Mouse (Mus musculus): ENCODE data around the gene Nrxn2. TPM values are rescaled to one million over a fixed set of nuclear protein-coding genes. Genes with fewer than 3 reads are reported as not detected.

The Nrxn2 gene
- polyA plus RNA-seq, 1 experiment from 2014 or later: 1.6 TPM

DNA sequence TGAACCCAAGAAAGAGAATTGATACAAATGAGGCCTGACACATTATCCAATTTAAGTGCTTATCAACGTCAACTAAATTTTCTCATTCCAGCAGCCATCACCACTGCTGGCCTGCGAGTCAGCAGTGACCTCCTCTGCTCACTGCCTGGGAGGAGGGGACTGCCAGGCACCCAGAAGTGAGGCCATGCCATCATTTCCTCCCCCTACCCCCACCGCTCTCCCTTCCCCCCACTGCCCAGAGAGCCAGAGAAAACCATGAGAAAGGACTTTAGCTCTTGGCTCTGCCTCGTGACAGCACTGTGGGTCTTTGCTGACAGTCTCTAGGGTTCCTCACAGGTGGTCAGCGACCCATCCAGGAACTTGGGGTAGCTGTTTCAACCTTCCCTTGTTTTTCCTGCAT lies 56.6 kb downstream of the Nrxn2 start:
- Histone ChIP-seq H3K9ac (ENCODE audit: low read depth, low read length) (no peak overlapping the region), H3K36me3 (ENCODE audit: control insufficient read depth, insufficient read depth, low read length) (no peaks in the 10 kb centered on the region), H3K4me2 (no peak overlapping the region), H3K4me3 (ENCODE audit: low read depth, low read length) (no peak overlapping the region), H3K9me3 (ENCODE audit: control insufficient read depth, low read length) (no peaks in the 10 kb centered on the region), H3K4me1 (replicated peaks; ENCODE audit: control insufficient read depth, insufficient read depth, low read length) (no peaks in the 10 kb centered on the region; the same call in 1 of the 2 replicates), H3K27ac (ENCODE audit: low read depth, low read length) (no peak overlapping the region; the same call in 1 of the 2 replicates), H3K27me3 (replicated peaks; ENCODE audit: control insufficient read depth, insufficient read depth, low read length) (no peaks in the 10 kb centered on the region)
- DNase-seq (ENCODE audit: low spot score) (no peak), ATAC-seq (replicated peaks; ENCODE audit: low FRiP score) (no peak)
- WGBS: 27% methylated on average over 5 of the region's 5 CpGs

DNA sequence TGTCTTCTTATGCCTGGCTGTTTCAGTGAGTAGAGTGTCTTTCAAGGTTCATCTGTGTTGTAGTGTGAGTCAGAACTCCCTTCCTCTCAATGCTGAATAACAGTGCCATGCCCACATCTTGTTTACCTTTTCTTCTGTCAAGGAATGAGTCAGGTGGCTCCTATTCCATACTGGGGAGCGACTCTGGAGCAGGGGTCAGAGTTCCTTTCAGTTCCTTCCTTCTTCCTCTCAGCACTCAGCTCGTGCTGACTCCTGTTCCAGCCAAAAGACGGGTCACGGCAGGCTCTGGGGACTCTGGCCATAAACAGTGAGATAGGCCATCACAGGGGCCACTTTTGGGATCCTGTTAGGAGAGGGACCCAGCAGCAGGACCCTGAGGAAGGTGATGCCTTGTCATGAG lies 58.5 kb downstream of the Nrxn2 start:
- 58% methylated on average over 4 of the region's 4 CpGs for WGBS
- H3K27me3 ChIP-seq (replicated peaks; ENCODE audit: control insufficient read depth, insufficient read depth, low read length): no peaks in the 10 kb centered on the region
- no peak overlapping the region for H3K4me2 ChIP-seq
- H3K9ac ChIP-seq (ENCODE audit: low read depth, low read length): no peak overlapping the region
- H3K4me3 ChIP-seq (ENCODE audit: low read depth, low read length): no peak overlapping the region
- no peaks in the 10 kb centered on the region for H3K36me3 ChIP-seq (ENCODE audit: control insufficient read depth, insufficient read depth, low read length)
- ATAC-seq (replicated peaks; ENCODE audit: low FRiP score): no peak
- DNase-seq (ENCODE audit: low spot score): no peak
- no peaks in the 10 kb centered on the region for H3K9me3 ChIP-seq (ENCODE audit: control insufficient read depth, low read length)
- no peak overlapping the region for H3K27ac ChIP-seq (ENCODE audit: low read depth, low read length)
- no peaks in the 10 kb centered on the region; the same call in 1 of the 2 replicates for H3K4me1 ChIP-seq (replicated peaks; ENCODE audit: control insufficient read depth, insufficient read depth, low read length)

GRCm38 (mm10) chr19:6478566-6478965 lies 60.0 kb downstream of the Nrxn2 start:
- ATAC-seq (replicated peaks; ENCODE audit: low FRiP score) (no peak), DNase-seq (ENCODE audit: low spot score) (no peak)
- Histone ChIP-seq H3K4me2 (no peak overlapping the region), H3K9me3 (ENCODE audit: control insufficient read depth, low read length) (no peaks in the 10 kb centered on the region), H3K9ac (ENCODE audit: low read depth, low read length) (no peak overlapping the region), H3K36me3 (ENCODE audit: control insufficient read depth, insufficient read depth, low read length) (no peaks in the 10 kb centered on the region), H3K4me1 (replicated peaks; ENCODE audit: control insufficient read depth, insufficient read depth, low read length) (no peaks in the 10 kb centered on the region; the same call in 1 of the 2 replicates), H3K27me3 (replicated peaks; ENCODE audit: control insufficient read depth, insufficient read depth, low read length) (no peaks in the 10 kb centered on the region), H3K4me3 (ENCODE audit: low read depth, low read length) (no peak overlapping the region), H3K27ac (ENCODE audit: low read depth, low read length) (no peak overlapping the region)
- 87% methylated on average over 2 of the region's 2 CpGs for WGBS

- no peaks in the 10 kb centered on the region for H3K9me3 ChIP-seq (ENCODE audit: control insufficient read depth, low read length)
- no peak overlapping the region for H3K27ac ChIP-seq (ENCODE audit: low read depth, low read length)
- H3K4me1 ChIP-seq (replicated peaks; ENCODE audit: control insufficient read depth, insufficient read depth, low read length): no peaks in the 10 kb centered on the region
- WGBS: 82% methylated on average over 6 of the region's 6 CpGs
- H3K36me3 ChIP-seq (ENCODE audit: control insufficient read depth, insufficient read depth, low read length): no peaks in the 10 kb centered on the region
- ATAC-seq (replicated peaks; ENCODE audit: low FRiP score) (no peak), DNase-seq (ENCODE audit: low spot score) (no peak)
- H3K4me3 ChIP-seq (ENCODE audit: low read depth, low read length): no peak overlapping the region
- H3K4me2 ChIP-seq: no peak overlapping the region
- H3K9ac ChIP-seq (ENCODE audit: low read depth, low read length): no peak overlapping the region
- no peaks in the 10 kb centered on the region for H3K27me3 ChIP-seq (replicated peaks; ENCODE audit: control insufficient read depth, insufficient read depth, low read length)
Measured at GRCm38 (mm10) chr19:6482886-6483285, 64.4 kb downstream of the Nrxn2 start.

DNA sequence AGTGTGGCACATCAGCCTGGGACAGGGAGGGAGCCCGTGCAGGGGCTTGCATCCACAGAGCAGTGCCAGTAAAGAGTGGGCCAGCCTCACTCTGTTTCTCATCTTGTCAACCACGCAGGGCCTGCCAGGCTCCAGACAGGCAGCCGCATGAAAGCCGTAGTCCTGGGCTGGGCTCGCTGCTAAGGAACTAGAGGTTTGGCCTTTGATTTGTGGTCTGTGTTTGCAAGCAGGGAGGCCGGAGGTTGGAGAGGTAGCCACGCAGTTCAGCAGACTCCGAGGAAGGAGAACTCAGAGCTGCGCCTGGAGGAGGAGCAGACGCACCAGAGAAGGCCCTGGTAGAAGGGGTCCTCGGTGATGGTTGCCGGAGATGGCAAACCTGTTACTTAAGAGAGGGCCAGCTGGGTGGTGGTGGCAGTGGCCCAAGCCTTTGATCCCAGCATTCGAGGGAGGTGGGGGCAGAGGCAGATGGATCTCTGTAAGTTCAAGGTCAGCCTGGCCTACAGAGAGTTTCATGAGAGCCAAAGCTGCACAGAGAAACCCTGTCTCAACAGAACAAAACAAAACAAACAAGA lies 66.6 kb downstream of the Nrxn2 start:
- Histone ChIP-seq H3K27ac (ENCODE audit: low read depth, low read length) (no peak overlapping the region), H3K9me3 (ENCODE audit: control insufficient read depth, low read length) (no peaks in the 10 kb centered on the region), H3K36me3 (ENCODE audit: control insufficient read depth, insufficient read depth, low read length) (no peaks in the 10 kb centered on the region), H3K27me3 (replicated peaks; ENCODE audit: control insufficient read depth, insufficient read depth, low read length) (no peaks in the 10 kb centered on the region), H3K4me1 (replicated peaks; ENCODE audit: control insufficient read depth, insufficient read depth, low read length) (no peaks in the 10 kb centered on the region), H3K9ac (ENCODE audit: low read depth, low read length) (no peak overlapping the region), H3K4me2 (no peak overlapping the region), H3K4me3 (ENCODE audit: low read depth, low read length) (no peak overlapping the region)
- WGBS: 62% methylated on average over 13 of the region's 13 CpGs
- ATAC-seq (replicated peaks; ENCODE audit: low FRiP score) (no peak), DNase-seq (ENCODE audit: low spot score) (no peak)

DNA sequence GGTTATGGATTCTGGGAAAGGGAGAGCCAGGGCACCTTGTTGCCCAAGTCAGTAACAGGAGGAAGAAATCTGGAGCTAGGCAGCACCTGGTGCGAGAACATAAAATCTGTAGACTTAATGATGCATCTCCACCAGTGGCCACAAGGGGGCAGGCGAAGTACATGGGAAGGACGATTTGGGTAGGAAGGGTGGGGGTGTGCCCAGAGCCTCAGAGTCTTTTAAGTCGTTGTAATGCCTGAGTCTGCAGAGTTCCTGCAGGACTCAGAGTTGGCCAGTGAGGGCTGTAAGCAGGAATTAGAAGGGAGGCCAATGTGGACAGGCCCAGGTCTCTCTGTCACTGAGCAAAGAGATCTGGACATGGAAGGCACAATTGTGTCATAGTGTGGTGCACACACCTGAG lies 70.5 kb downstream of the Nrxn2 start:
- Histone ChIP-seq H3K9ac (ENCODE audit: low read depth, low read length) (no peak overlapping the region), H3K4me1 (replicated peaks; ENCODE audit: control insufficient read depth, insufficient read depth, low read length) (no peaks in the 10 kb centered on the region), H3K36me3 (ENCODE audit: control insufficient read depth, insufficient read depth, low read length) (no peaks in the 10 kb centered on the region), H3K4me3 (ENCODE audit: low read depth, low read length) (no peak overlapping the region), H3K4me2 (no peak overlapping the region), H3K9me3 (ENCODE audit: control insufficient read depth, low read length) (no peaks in the 10 kb centered on the region), H3K27me3 (replicated peaks; ENCODE audit: control insufficient read depth, insufficient read depth, low read length) (peaks cover 20% of the 10 kb centered on the region), H3K27ac (ENCODE audit: low read depth, low read length) (no peak overlapping the region)
- DNase-seq (ENCODE audit: low spot score) (peak; percentile 77), ATAC-seq (replicated peaks; ENCODE audit: low FRiP score) (no peak)
- WGBS: under 1% methylated on average over 4 of the region's 4 CpGs

- H3K27me3 ChIP-seq (replicated peaks; ENCODE audit: control insufficient read depth, insufficient read depth, low read length): peaks cover 45% of the 10 kb centered on the region
Measured at GRCm38 (mm10) chr19:6491538-6491937, 73.0 kb downstream of the Nrxn2 start.

DNA sequence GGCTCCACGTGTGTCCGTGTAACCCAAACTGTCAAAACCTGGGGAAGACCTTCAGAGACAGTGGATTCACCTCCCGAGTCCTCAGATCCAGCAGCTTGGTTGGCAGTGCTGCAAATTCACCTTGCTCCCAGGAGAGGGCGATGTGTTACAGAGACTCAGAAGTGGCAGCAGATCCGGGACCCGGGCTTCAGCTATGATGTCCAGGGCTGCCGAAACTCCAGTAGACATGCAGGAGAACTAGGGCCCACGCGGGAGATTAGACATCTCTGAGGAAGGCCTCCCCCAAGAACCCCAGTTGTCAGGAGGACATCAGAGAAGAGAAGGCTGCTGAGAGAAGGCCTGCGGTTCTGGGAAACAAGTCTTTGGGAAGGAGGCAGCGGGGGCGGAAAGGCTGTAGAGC lies 73.6 kb downstream of the Nrxn2 start:
- Histone ChIP-seq H3K4me1 (replicated peaks; ENCODE audit: control insufficient read depth, insufficient read depth, low read length) (no peaks in the 10 kb centered on the region), H3K9me3 (ENCODE audit: control insufficient read depth, low read length) (no peaks in the 10 kb centered on the region), H3K27ac (ENCODE audit: low read depth, low read length) (no peak overlapping the region), H3K36me3 (ENCODE audit: control insufficient read depth, insufficient read depth, low read length) (no peaks in the 10 kb centered on the region), H3K4me3 (ENCODE audit: low read depth, low read length) (no peak overlapping the region), H3K27me3 (replicated peaks; ENCODE audit: control insufficient read depth, insufficient read depth, low read length) (peaks cover 51% of the 10 kb centered on the region), H3K4me2 (no peak overlapping the region), H3K9ac (ENCODE audit: low read depth, low read length) (no peak overlapping the region)
- peak; percentile 52 for DNase-seq (ENCODE audit: low spot score)
- WGBS: 24% methylated on average over 12 of the region's 12 CpGs
- no peak for ATAC-seq (replicated peaks; ENCODE audit: low FRiP score)

More at GRCm38 (mm10) chr19:6491538-6491937, 73.0 kb downstream of the Nrxn2 start:
- no peaks in the 10 kb centered on the region for H3K9me3 ChIP-seq (ENCODE audit: control insufficient read depth, low read length)
- no peak overlapping the region for H3K4me2 ChIP-seq
- WGBS: 76% methylated on average over 8 of the region's 8 CpGs
- H3K27ac ChIP-seq (ENCODE audit: low read depth, low read length): no peak overlapping the region
- ATAC-seq (replicated peaks; ENCODE audit: low FRiP score): no peak
- no peaks in the 10 kb centered on the region for H3K4me1 ChIP-seq (replicated peaks; ENCODE audit: control insufficient read depth, insufficient read depth, low read length)
- H3K36me3 ChIP-seq (ENCODE audit: control insufficient read depth, insufficient read depth, low read length): no peaks in the 10 kb centered on the region
- H3K4me3 ChIP-seq (ENCODE audit: low read depth, low read length): no peak overlapping the region
- no peak overlapping the region for H3K9ac ChIP-seq (ENCODE audit: low read depth, low read length)
- DNase-seq (ENCODE audit: low spot score): no peak

GRCm38 (mm10) chr19:6493219-6493618 lies 74.7 kb downstream of the Nrxn2 start:
- no peaks in the 10 kb centered on the region for H3K36me3 ChIP-seq (ENCODE audit: control insufficient read depth, insufficient read depth, low read length)
- no peaks in the 10 kb centered on the region for H3K9me3 ChIP-seq (ENCODE audit: control insufficient read depth, low read length)
- peaks cover 2% of the 10 kb centered on the region; the same call in 1 of the 2 replicates for H3K4me1 ChIP-seq (replicated peaks; ENCODE audit: control insufficient read depth, insufficient read depth, low read length)
- H3K9ac ChIP-seq (ENCODE audit: low read depth, low read length): no peak overlapping the region
- DNase-seq (ENCODE audit: low spot score) (no peak), ATAC-seq (replicated peaks; ENCODE audit: low FRiP score) (no peak)
- 71% methylated on average over 7 of the region's 7 CpGs for WGBS
- no peak overlapping the region for H3K4me3 ChIP-seq (ENCODE audit: low read depth, low read length)
- H3K27ac ChIP-seq (ENCODE audit: low read depth, low read length): no peak overlapping the region
- H3K27me3 ChIP-seq (replicated peaks; ENCODE audit: control insufficient read depth, insufficient read depth, low read length): peaks cover 62% of the 10 kb centered on the region
- no peak overlapping the region for H3K4me2 ChIP-seq
